Mouse (Mus musculus) activated CD4-positive, CD25-positive, alpha-beta regulatory T cell, adult 9 weeks (primary cell): ENCODE results near the gene Ccna1. TPM values are rescaled to one million over a fixed set of nuclear protein-coding genes. Genes with fewer than 3 reads are reported as not detected.

Source experiments
- polyA plus RNA-seq: library from polyadenylated mRNA; unstranded; fragments of 100-300 nt; shearing (Covaris generic); gene quantifications from one replicate; pipeline ENCODE4 v1.2.1, GENCODE M21; 2017

Ccna1 gene
- polyA plus RNA-seq, result not detected

DNA sequence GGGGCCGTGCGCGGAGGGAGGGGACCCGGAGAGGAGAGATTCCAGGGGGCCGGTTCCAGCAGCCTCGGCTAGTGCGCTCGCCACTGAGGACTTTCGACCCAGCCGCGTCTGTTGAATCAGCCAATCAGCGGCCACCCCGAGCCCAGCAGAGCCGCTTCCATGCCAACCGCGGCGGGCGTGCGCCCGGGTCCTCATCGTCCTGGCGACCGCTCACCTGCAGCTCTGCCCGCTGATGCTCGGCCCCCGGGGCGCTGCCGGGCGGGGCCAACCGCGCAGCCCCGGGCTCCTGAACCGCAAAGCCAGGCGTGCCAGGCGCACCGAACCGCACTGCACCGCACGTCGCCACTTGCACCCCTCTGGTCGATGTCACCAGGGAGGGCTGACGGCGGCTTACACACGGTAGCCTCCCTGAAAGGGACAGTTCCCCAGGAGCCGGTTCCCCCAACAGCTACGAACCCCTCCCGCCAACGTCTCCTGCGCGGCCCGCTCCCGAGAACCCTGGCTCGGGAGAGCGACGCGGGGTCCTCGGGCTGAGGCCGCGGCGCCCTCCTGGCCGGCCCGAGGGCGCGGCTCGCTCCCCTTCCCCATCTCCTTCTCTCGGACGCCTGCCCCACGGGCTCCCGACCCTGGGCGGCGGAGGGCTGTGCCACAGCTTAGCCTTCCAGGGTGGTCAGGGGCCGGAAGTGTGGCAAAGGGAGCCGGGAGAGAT, at the start of gene Ccna1:
Ccna1 (minus strand) TSS at position 464 of the 709 bp plus-strand sequence.

Other genes starting within 250 kb of the Ccna1 start
- gene Rfxap, start 247.7 kb downstream of the Ccna1 start, polyA plus RNA-seq, result 9.4 TPM
- not detected for gene Sertm1, start 139.6 kb downstream of the Ccna1 start, polyA plus RNA-seq
- 33.3 TPM for gene Spg20, start 56.6 kb upstream of the Ccna1 start, polyA plus RNA-seq
- 0.10 TPM for gene Ccdc169, start 81.8 kb upstream of the Ccna1 start, polyA plus RNA-seq
- not detected for gene Sohlh2, start 126.5 kb upstream of the Ccna1 start, polyA plus RNA-seq
- 0.76 TPM for gene Dclk1, start 186.9 kb upstream of the Ccna1 start, polyA plus RNA-seq